Mouse (Mus musculus): ENCODE results near the gene Abhd15. TPM values are rescaled to one million over a fixed set of nuclear protein-coding genes. Genes with fewer than 3 reads are reported as not detected.

Abhd15 gene
- total RNA-seq (2021): 1 to 10 TPM in 1 of 2 experiments, under 1 TPM in 1; 0.77 to 1.3 TPM
- long read RNA-seq, experiment 1, partial matches to known transcripts: 0 of 13 reads
- long read RNA-seq, experiment 1, other reads (novel, unspliced or antisense): 12 of 13 reads
- long read RNA-seq, experiment 2, partial matches to known transcripts: 0 of 9 reads
- long read RNA-seq, experiment 2, other reads (novel, unspliced or antisense): 9 of 9 reads

DNA sequence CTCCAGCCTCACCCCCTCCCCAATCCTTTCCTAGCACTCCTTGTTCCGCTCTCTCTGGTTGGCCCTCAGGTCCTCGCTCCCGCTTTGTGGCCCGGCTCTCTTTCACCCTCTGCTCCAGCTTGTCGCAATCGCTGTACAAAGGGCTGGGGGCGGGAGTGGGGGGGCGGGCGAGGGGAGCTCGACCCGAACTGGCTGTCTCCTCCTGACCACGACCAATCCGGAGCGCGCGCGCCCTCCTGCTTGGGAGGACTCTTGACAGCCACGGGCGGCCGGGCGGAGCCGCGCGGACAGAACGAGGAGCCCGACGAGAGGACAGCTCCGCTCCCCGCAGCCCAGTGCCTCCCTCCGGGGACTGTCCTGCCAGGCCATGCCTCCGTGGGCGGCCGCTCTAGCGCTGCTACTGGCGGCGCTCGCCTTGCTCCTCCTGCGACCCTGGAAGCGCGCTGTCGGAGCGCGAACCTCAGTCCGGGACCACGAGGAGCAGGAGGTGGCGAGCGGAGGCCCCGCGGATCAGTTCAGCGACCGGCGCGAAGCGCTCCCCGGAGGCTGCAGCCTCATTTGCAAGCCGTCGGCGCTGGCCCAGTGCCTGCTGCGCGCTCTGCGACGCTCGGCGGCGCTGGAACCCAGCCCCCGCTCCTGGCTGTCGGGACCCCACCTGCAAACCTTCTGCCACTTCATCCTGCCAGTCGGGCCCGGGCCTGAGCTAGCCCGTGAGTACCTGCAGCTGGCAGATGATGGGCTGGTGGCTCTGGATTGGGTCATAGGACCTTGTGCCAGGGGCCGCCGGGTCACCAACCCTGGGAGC, at the start of gene Abhd15:
TSS of gene Abhd15 (plus strand) at position 290 of the 805 bp plus-strand sequence.
- DNase-seq (ENCODE audit: low spot score in 2 of 2): peak in 1 of 2 experiments; percentile 49

DNA sequence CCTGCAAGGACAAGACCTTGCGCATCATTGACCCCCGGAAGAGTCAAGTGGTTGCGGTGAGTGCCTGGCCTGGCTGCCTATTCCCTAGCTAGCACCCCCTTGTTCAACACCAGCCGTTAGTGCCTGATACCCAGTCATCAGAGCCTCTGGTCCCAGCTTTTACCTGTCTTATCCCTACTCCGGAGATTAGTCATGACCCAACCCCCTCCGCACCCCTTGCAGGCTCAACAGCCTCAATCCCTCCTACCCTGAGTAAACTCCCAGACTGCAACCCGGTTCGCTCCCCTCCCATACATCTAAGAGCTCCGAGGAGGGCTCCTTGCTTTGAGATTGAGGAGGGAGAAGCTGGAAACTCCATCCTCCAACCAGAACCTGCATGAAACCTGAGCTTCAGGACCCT, 48.4 kb upstream of the Abhd15 start:
- no peak for DNase-seq (ENCODE audit: low spot score in 2 of 2)

DNA sequence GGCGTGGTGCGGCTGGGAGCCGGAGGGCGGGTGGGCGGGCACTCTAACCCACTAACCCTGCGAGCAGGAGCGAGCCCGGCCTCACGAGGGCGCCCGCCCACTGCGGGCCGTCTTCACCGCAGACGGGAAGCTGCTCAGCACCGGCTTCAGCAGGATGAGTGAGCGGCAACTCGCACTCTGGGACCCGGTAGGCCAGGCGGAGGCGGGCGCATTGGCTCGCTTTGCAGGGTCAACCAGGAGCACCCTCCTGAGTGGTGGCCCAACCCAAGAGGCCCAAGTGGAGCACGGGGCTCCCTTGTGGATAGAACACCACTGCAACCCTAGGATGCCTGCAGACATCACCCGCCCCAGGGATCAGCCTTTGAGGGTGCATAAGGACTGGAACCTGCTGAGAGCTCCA, 47.8 kb upstream of the Abhd15 start:
- peak; percentile 72 for DNase-seq (ENCODE audit: low spot score in 2 of 2)

DNA sequence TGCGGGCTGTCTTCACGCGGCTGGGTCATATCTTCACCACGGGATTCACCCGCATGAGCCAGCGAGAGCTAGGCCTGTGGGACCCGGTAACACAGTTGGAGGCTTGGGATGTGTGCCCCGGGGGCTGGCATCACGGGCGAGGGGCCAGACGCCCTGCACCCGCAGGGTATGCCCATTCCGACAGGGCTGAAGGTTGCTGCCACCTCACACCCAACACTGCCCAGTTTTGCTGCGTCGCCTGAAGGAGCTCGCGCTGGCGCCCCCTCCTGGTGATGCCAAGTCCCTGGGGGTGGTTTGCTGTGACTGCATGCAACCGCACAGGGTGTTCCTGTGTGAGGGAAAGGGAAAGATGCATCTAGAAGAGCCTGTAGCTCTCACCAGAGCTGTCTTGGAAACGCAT, 47.1 kb upstream of the Abhd15 start:
- peak; percentile 83 to 85 for DNase-seq (ENCODE audit: low spot score in 2 of 2)

DNA sequence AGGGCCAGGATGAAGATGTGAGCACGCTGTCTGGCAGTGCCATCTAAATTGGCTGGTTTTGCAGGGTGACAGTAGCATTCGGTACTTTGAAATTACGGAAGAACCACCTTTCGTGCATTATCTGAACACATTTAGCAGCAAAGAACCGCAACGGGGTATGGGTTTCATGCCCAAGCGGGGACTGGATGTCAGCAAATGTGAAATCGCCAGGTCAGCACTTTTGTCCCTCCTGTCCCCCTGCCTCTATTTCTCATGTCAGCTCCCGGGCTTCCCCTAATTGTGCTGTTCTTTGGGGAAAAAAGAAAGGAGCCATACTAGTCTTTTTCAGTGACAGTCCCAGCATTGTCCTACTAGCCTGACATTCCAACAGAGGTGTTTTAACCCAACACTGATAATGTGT, 46.5 kb upstream of the Abhd15 start:
- no peak for DNase-seq (ENCODE audit: low spot score in 2 of 2)

DNA sequence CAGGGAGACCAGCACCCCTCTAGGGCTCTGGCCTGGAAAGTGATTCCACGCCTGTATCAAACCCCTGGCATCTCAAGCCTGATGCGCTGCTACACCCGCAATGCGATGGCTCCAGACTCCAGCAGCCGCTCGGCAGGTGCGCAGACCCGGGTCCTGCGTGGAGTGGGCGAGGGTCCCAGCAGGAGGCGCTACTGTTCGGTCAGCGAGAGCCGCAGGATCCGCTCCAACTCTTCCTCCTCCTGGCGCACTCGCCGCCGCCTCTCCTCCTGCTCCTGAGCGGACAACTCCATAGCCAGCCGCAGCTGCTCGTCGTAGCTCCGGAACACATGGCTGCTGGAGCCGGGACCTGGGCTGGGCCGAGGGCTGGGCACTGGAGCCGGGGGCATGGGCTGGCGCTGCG, 43.5 kb upstream of the Abhd15 start:
- no peak for DNase-seq (ENCODE audit: low spot score in 2 of 2)

DNA sequence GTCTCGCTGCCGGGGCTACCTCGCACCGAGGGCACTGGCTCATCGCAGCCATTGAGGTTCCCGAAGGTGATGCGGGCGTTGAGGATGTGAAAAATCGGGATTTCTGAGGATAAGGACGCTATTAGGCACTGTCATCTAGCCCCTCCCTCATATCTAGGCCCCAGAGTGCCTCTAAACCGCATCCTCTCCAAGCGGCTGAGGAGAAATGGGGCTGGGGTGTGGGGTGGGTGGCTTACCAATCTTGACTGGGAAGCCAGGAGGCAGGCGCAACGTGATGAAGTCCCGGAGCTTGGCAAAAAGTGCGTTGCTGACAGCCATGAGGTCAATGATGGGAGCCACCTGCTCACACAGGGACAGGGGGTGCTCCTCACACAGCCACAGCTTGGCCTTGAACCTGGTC, 42.1 kb upstream of the Abhd15 start:
- no peak for DNase-seq (ENCODE audit: low spot score in 2 of 2)

DNA sequence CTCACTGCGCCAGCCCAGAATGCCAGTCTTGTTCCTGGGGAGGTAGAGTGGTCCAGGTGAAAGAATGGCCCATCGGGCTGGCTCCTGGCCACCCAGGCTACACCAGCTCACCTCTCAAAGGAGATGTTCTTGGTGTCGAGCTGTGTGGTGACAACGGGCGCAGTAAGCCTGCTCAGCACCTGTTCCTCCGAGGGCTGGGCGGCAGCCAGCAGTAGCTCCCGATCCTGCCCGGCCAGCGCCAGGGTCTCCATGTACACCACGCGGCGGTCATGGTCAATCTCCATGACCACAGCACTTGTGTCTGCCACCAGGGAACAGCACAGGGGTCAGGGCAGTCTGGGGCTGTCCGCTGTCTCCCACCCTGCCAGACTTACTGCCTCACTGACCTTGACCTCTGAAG, 38.7 kb upstream of the Abhd15 start:
- DNase-seq (ENCODE audit: low spot score in 2 of 2): no peak

DNA sequence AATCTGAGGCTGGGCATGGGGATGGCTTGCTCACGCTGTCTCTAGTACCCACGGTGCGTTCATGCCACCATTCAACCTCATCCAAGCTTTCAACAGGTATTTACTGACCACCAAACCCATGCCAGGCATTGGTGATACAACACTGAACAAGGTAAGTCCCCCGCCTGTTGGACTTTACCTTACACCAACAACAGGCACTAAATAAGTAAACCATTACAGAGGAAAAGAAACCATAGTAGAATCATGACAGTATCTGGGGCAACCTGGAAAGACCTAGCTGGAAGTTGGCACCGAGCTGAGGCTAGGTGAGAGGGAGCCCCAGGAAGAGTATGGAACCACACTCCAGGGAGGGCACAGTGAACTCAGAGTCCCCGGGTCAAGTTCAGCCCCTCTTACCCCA, 38.0 kb upstream of the Abhd15 start:
- DNase-seq (ENCODE audit: low spot score in 2 of 2): no peak

DNA sequence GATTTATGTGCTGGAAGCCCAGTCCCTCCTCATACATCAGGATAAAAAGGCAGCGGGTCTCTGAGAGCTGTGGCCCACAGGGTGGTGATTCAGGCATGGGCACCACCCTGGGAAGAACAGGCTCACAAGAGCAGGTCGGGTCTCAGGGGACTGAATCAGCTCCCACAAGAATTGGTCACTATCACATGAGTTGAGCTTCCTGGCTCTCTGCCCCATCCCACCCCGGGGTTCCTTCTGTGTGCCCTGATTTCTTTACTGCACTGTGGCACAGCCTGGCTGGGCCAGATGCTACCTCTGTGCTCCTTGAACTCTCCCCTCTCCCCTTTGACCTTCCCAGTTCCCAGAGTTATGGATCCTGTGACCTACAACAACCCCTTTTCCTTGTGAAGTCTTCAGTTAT, 31.9 kb upstream of the Abhd15 start:
- no peak for DNase-seq (ENCODE audit: low spot score in 2 of 2)

DNA sequence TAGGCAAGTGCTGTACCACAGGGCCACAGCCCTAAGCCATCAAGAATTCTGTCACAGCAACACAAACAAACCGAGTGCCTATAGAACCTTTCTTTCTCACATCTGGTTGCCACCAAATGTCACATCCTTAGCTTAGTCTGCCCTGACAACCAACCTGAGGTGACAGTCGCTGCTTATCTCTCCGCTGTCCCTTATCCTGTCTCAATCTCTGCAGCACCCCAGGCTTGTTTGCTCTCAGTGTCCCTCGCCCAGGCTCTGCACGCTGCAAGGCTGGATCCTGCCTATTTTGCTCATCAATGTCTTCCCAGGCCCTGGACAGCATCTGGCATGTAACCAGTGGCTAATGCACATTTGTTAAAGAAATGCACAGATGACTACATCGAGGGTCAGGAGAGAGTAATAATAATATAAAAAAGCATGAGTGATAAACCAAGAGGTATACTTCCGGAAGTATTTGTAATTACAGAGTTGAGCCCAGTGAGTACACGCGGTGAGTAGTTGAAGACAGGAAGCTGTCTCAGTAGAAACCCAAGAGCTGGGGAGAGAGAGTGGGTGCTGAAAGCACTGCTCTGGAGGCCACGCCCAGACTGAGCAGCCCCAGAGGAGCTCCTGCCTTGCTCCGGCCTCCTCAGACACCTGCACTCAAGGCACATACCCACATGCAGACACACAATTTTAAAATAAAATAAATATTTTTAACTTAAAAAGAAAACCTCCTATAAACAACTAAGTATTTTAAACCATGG, 31.2 kb upstream of the Abhd15 start:
- DNase-seq (ENCODE audit: low spot score in 2 of 2): no peak

DNA sequence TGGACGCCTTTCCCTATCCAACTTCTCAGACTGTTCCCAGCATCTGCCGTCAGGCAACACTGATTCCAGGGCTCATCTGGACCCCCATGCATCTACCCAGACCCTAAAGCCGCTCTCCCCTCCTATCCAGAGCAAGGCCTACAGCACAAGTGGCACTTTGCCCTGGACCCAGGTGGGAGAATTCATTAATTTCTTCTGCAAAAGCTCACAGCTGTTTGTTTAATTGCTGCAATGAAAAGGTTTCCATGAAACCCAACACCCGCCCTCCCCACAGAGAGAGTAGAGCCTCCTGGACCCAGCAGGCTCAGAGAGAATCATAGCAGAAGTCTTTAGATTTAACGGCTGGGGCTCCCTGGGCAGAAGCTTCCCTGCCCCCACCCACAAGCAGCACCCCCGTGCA, 29.7 kb upstream of the Abhd15 start:
- no peak for DNase-seq (ENCODE audit: low spot score in 2 of 2)

DNA sequence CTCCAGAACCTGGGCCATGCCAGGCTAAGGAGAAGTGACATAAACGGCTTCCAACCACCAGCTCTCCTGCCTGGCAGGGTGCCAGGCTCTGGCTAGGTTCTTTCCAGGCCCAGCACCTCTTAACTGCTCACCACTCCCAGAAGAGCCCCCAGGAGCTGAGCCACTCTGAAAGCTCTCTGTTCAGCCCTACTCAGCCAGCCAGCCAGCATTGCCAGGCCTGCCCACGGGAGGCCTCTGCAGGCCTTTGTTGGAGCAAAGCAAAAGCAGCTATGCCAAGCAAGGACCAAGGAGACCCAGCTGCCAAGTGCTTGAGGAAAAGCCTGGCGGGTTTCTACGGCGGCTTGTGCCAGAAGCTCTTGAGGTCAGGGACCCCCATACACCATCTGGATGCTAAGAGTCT, 28.1 kb upstream of the Abhd15 start:
- no peak for DNase-seq (ENCODE audit: low spot score in 2 of 2)

DNA sequence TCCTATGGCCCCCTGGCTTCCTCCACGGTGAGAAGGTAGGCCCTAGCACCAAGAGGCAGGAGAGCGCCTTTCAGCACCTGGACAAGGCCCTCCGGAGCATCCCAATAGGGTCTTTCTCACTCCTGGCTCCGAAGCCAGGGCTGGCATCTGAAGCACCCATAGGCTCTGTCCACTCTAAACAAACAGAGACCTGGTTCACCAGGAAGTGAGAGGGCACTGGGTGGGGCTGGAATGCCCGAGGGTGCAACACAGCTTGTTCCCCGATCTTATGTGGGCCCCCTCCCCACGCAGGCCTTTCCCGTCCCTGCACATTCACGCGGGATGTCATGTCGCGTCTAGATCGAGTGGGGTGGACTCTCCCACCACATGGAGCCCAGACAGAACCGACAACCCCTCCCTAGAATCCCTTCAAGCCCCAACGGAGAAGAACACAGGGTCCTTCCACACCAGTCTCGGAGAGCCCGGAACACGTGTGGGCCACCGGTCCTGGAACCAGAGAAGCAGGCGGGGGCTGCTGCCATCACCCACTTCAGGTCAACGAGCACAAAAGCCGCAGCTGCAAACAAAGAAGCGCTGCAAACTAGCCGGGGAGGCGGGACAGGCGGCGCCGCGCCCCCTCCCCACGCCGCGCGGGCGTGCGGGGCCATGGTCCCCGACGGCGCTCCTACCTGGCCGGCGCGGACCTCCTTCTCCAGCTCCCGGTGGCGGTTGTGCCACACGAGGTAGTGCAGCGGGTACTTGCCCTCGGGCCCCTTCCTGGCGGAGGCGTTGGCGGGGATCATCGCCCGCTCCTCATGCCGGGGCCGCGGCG, 25.9 kb upstream of the Abhd15 start:
- DNase-seq (ENCODE audit: low spot score in 2 of 2): no peak

DNA sequence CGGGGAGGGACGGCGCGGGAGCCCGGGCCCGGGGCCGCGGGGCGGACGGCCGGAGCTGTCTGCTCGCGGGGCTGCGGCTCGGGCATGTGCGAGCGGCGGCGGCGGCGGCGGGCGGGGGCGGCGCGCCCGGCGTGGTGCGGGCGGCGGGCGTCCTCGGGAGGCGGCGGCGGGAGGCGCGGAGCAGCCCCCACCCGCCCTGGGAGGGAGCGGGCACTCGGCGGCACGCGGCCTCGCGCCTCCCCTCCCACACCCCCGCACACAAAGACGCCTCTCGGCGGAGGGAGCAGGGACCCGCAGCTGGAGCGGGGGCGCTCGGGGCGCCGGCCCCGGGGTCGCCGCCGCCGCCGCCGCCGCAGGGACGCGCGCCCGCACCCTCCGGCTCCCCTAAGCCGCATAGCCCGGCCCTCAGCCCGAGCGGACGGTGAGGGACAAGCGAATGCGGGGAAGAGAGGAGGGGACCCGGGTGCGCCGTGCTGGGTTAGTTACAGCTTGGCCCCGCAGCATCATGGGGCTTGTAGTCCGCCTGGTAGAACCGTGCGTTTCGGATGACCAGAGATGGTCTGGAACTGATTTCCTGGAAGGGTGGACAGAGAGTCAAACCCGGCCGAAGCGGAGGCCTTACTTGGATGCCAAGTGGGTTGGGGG, 25.2 kb upstream of the Abhd15 start, which contains the start of gene Ankrd13b:
TSS of gene Ankrd13b (minus strand) at position 88 of the 645 bp plus-strand sequence.
- peak; percentile 80 to 86 for DNase-seq (ENCODE audit: low spot score in 2 of 2)

DNA sequence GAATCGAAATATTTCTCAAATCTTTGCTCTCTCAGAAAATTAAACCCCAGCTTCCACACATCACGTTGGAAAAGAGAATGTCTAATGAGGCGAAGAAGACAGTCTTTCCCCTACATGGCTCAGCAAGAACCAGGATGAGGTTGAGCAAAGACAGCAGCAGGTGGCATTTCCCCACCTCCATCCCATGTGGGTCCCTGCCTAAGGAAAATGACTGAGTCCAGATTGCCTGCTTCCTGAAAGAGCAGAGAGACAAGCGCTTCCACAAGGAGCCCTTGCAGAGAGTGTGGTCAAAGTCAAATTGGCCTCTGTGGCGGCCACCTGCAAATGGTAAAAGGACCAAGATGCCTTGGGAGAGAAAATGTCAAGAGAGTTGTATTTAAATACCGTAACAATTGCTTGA, 24.5 kb upstream of the Abhd15 start:
- no peak for DNase-seq (ENCODE audit: low spot score in 2 of 2)

DNA sequence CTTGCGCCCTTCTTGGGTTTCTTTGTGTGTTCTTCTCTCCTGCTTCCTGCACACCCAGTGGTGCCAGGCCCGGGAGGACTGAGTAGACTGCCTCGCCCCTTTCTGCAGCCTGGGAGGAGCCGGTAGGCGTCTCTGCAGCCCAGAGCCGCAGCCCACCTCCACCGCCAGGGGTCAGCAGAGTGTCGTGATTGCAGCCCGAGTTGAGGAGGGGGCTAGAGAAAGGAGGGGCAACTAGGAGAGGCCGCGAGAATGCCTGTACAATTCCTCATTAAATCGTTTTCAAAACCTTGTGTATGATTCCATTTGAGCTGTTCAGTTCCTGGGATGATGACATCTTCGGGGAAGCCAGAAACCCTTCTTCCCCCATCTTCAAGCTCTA, 23.8 kb upstream of the Abhd15 start:
- DNase-seq (ENCODE audit: low spot score in 2 of 2): peak; percentile 85 to 88

DNA sequence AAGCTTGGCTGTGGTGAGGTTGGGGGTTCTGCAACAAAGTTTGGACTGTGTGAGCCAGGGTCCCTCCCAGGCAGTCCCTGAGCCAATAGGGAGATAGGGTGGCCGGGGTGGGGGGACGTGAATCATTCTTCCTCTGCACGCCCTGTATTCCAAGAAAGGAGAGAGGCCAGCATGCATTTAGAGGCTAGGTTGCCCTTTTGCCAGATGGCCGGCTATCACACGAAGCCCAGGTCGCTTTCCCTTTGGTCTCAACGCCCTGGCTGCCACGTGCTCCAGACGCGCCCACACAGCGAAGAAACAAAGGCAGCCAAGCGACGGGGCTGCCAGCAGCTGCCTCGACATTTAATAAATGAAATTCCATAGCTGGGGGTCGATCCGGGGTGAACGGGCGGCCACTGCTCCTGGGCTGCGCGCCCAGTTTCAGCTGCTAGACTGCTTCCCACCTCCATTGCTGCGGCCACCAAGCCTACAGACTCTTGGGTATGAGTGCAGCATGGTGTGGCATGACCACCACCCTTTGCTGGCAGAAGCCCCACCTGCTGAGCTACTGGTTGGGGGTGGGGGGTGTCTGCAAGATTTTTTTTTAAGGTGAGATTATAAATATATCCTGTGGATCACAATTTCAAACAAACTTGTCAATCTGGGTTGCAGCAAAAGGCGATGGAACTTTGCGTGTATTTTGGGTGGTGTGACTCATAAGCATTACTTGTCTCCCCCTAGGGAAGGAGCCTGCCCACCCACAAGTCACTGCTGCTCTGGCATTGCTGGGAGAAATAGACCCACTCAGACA, 23.2 kb upstream of the Abhd15 start:
- peak in 1 of 2 experiments; percentile 59 for DNase-seq (ENCODE audit: low spot score in 2 of 2)

DNA sequence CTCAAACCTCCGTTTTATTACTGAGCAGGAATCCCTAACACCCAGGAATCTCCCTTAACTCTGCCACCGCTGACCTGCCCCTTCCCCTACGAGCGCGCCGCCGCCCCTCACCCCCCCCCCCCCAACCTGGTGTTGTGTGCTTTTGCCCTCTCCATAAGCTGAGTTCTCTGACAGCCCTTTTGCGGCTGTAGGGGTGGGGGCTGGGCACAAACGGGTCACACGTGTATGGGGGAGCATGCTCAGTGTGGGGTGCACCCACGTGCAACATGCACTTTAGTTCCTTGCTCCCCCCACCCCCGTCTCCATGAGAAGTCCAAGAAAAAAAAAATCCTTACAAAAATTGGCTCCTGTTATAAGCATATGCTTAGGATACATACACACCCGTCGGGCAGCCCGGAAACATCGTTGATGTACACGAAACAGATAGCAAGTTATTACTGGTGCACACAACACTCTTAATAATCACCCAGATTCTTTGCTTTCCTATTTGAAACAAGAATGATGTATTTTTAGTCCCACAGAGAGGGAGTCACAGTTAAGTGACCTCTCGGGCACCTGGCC, 22.5 kb upstream of the Abhd15 start:
- peak in 1 of 2 experiments; percentile 64 for DNase-seq (ENCODE audit: low spot score in 2 of 2)

DNA sequence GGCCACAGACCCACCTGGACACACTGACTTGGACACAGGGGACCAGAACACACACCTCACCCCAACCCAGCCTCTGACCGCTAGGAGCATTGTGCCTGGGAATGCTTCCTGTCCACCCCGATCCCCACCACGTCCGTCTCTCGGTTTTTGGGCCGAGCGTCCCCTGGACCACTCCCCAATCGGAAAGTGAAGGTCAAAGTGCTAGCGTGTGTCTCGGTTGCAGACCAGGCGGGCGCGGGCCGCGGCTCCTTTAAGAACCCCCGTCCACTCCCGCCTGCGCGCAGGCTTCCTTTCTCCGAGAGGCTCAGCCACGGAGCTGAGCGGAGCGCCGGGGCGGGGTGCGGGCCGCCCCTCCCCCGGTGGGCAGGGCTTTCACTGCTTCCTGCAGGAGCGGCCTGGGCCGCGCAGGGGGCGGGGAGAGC, 22.0 kb upstream of the Abhd15 start:
- DNase-seq (ENCODE audit: low spot score in 2 of 2): peak; percentile 91 to 96

Measured in left cerebral cortex, adult 18-20 months (tissue).